Mouse (Mus musculus): ENCODE results near the gene Lpin2.

DNA sequence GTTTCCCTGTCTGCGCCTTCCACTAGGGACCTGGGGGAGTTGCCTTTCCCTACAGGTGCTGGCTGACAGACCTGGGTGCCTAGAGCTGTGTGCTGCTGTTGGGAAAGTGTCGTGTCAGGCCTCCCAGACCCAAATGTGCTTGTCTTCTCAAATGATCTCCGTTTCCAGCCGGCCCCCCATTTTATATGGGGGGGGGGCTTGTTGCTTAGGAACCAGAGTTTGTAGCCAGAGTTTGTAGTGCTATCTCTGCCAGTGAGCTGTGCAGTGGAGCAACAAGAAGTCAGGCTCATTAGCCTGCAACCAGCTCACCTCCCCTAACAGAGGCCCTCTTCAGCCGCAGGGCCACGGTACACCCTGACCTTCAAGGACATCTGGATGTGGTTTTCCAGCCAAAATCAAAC is 69.2 kb downstream of the Lpin2 start:
- TF ChIP-seq CTCF (IDR thresholded peaks at IDR 0.05; ENCODE audit: low read depth, low read length) (no peak), POLR2A (IDR thresholded peaks at IDR 0.05; ENCODE audit: borderline replicate concordance, low read depth, low read length) (no peak)
